In genomic region chr17:48425823-48426612, GRCm38 (mm10) we compare ENCODE assay signal across 7 mouse cellular contexts. TPM values are rescaled to one million over a fixed set of nuclear protein-coding genes. Genes with fewer than 3 reads are reported as not detected.
DNase-seq lines count a peak whose midpoint lies in the region; ATAC-seq lines count a peak whose summit lies in the region.

No protein-coding gene starts in this region.

- no peaks in the 10 kb centered on the region for H3K36me3 ChIP-seq in embryonic facial prominence, embryonic 14.5 days (ENCODE audit: control insufficient read depth, insufficient read depth, low read length)
- no peaks in the 10 kb centered on the region for H3K36me3 ChIP-seq in limb, embryonic 10.5 days

- no peaks in the 10 kb centered on the region for H3K27me3 ChIP-seq in embryonic facial prominence, embryonic 14.5 days (replicated peaks; ENCODE audit: control insufficient read depth, insufficient read depth, low read length)
- no peaks in the 10 kb centered on the region for H3K27me3 ChIP-seq in limb, embryonic 10.5 days (ENCODE audit: low read depth, poor library complexity, severe bottlenecking)

- DNase-seq in ES-CJ7 (ENCODE audit: low read depth, low spot score), result peak; percentile 31
- peak; percentile 51 for DNase-seq in embryonic facial prominence, embryonic 14.5 days (ENCODE audit: low spot score)
- DNase-seq in limb, embryonic 10.5 days (ENCODE audit: low spot score), result no peak
- no peak for DNase-seq in cerebellum, adult 9-10 months
- DNase-seq in cerebellum, postnatal 4 days (ENCODE audit: low spot score in 2 of 2), result no peak

- WGBS in embryonic facial prominence, embryonic 14.5 days, result 32% methylated on average over 9 of the region's 9 CpGs
- WGBS in limb, embryonic 10.5 days, result 57% methylated on average over 9 of the region's 9 CpGs

- H3K4me3 ChIP-seq in embryonic facial prominence, embryonic 14.5 days (ENCODE audit: low read depth, low read length), result no peak overlapping the region
- no peak overlapping the region for H3K4me3 ChIP-seq in limb, embryonic 10.5 days

- H3K27ac ChIP-seq in embryonic facial prominence, embryonic 14.5 days (replicated peaks; ENCODE audit: low read depth, low read length), result no peak overlapping the region
- 0 out of 2 replicates have a peak overlapping the region, but pooled peaks have one; percentile 30 for H3K27ac ChIP-seq in limb, embryonic 10.5 days

- no peaks in the 10 kb centered on the region for H3K9me3 ChIP-seq in embryonic facial prominence, embryonic 14.5 days (ENCODE audit: control insufficient read depth, low read length)
- H3K9me3 ChIP-seq in limb, embryonic 10.5 days (replicated peaks), result no peaks in the 10 kb centered on the region

- H3K4me2 ChIP-seq in embryonic facial prominence, embryonic 14.5 days (ENCODE audit: low read depth, low read length), result no peak overlapping the region

- H3K4me1 ChIP-seq in embryonic facial prominence, embryonic 14.5 days (ENCODE audit: control insufficient read depth, insufficient read depth, low read length), result peaks cover 19% of the 10 kb centered on the region
- peaks cover 27% of the 10 kb centered on the region for H3K4me1 ChIP-seq in limb, embryonic 10.5 days

- ATAC-seq in embryonic facial prominence, embryonic 14.5 days (ENCODE audit: low read depth), result no peak; the same call in 1 of the 2 replicates
- peak; percentile 37; the same call in 1 of the 2 replicates for ATAC-seq in neutrophil, adult 5-6 weeks (ENCODE audit: extremely low read depth, insufficient number of reproducible peaks, low FRiP score, poor library complexity, severe bottlenecking)
- ATAC-seq in frontal cortex, adult (ENCODE audit: low TSS enrichment), result no peak

- no peak overlapping the region for H3K9ac ChIP-seq in embryonic facial prominence, embryonic 14.5 days (ENCODE audit: low read depth, low read length)

RNA-seq across cellular contexts. Expression of gene Apobec2, which starts 6.7 kb away (rescaled TPM):
- polyA plus RNA-seq in embryonic facial prominence, embryonic 14.5 days (2014; fragmentation: Nextera tagmentation; extraction: Ambion mirVana), result 73.2 and 104 TPM in 2 replicates
- 0.92 and 1.2 TPM in 2 replicates for polyA plus RNA-seq in limb, embryonic 10.5 days (2016; fragmentation: Nextera tagmentation; extraction: Ambion mirVana)
- total RNA-seq in neutrophil, adult 5-6 weeks (2017), result not detected in 2 replicates

RNA-seq across cellular contexts. Expression of gene Oard1, which starts 16.2 kb away (rescaled TPM):
- 38.1 and 45.7 TPM in 2 replicates for polyA plus RNA-seq in embryonic facial prominence, embryonic 14.5 days (2014; fragmentation: Nextera tagmentation; extraction: Ambion mirVana)
- 75.0 and 80.3 TPM in 2 replicates for polyA plus RNA-seq in limb, embryonic 10.5 days (2016; fragmentation: Nextera tagmentation; extraction: Ambion mirVana)
- total RNA-seq in neutrophil, adult 5-6 weeks (2017), result 92.3 and 97.1 TPM in 2 replicates

RNA-seq across cellular contexts. Expression of gene Nfya, which starts 16.3 kb away (rescaled TPM):
- 16.2 and 16.7 TPM in 2 replicates for polyA plus RNA-seq in embryonic facial prominence, embryonic 14.5 days (2014; fragmentation: Nextera tagmentation; extraction: Ambion mirVana)
- 21.9 and 26.4 TPM in 2 replicates for polyA plus RNA-seq in limb, embryonic 10.5 days (2016; fragmentation: Nextera tagmentation; extraction: Ambion mirVana)
- 47.7 and 55.0 TPM in 2 replicates for total RNA-seq in neutrophil, adult 5-6 weeks (2017)

RNA-seq across cellular contexts. Expression of gene Tspo2, which starts 25.3 kb away (rescaled TPM):
- 2.6 and 2.9 TPM in 2 replicates for polyA plus RNA-seq in embryonic facial prominence, embryonic 14.5 days (2014; fragmentation: Nextera tagmentation; extraction: Ambion mirVana)
- not detected in 2 replicates for polyA plus RNA-seq in limb, embryonic 10.5 days (2016; fragmentation: Nextera tagmentation; extraction: Ambion mirVana)
- total RNA-seq in neutrophil, adult 5-6 weeks (2017), result 2.5 and 3.8 TPM in 2 replicates

RNA-seq across cellular contexts. Expression of gene Unc5cl, which starts 28.7 kb away (rescaled TPM):
- polyA plus RNA-seq in embryonic facial prominence, embryonic 14.5 days (2014; fragmentation: Nextera tagmentation; extraction: Ambion mirVana), result 0.08 and 0.13 TPM in 2 replicates
- 0.06 and 0.13 TPM in 2 replicates for polyA plus RNA-seq in limb, embryonic 10.5 days (2016; fragmentation: Nextera tagmentation; extraction: Ambion mirVana)
- total RNA-seq in neutrophil, adult 5-6 weeks (2017), result 5.2 and 11.3 TPM in 2 replicates

Comparison
In these comparisons a context has a peak if more than half of its experiments do, and no peak if none do; other contexts are left out.
1. DNase-seq: peak in ES-CJ7 (single experiment) and embryonic facial prominence, embryonic 14.5 days (single experiment); none in limb, embryonic 10.5 days (single experiment), cerebellum, adult 9-10 months (single experiment) and cerebellum, postnatal 4 days (0 of 2).
2. RNA of gene Apobec2, which starts 6.7 kb away (polyA plus RNA-seq): 73.2 to 104 TPM in embryonic facial prominence, embryonic 14.5 days; 0.92 to 1.2 TPM in limb, embryonic 10.5 days; every median in the first group is over 10 times any median in the second.